Mouse (Mus musculus): ENCODE measurements around the gene Lpp.

Gene Lpp

DNA sequence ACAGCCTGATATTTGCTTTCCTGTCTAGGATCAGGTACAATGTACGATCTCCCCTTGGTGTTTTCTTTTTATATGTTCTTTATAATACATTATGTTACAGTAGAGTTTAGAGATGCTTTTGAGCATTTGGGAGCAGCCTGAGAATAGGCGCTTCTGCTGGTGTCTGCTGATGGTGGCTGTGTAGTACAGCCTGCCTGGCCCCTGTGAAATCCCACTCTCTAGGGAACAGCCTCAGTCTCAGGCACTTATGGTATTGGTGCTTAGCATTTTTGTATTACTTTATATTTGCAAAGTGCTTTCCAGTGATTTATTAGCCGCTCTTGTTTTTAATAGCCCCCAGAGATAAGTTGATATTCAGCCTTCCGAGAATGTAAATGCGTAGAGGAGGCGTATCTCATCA is 107.9 kb downstream of the Lpp start:
- no peak for DNase-seq (ENCODE audit: low spot score in 2 of 2)

DNA sequence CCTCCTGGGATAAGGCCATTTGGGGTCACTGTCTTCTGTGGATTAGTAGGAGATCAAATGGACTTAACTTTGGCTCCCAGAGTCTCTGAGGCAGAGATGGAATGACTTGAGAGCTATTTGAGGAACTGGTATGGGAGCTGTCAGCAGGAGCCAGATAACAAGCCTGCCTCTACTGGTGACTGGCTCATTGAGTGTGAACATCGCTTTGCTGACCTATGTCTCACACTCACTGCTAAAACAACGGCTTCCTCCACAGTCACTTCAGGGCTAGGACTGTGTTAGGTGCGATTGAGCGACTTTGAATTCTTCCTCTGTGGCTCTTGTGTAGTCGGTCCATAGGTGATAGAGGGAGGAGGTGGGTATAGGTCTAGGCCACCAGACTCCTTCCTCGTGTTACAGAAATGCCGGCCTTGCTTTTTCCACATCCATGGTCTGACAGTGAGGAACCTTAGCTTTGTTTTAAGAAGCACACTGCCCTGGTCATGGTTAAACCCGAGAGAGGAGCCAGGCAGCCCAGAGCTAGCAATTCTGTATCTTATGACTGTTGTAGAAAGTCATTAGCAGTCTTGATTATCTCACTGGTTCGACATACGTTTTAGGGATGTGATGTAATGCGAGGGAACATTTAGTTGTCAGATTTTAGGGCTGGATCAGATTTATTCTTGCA is 108.5 kb downstream of the Lpp start:
- peak in 1 of 2 experiments; percentile 35 for DNase-seq (ENCODE audit: low spot score in 2 of 2)

DNA sequence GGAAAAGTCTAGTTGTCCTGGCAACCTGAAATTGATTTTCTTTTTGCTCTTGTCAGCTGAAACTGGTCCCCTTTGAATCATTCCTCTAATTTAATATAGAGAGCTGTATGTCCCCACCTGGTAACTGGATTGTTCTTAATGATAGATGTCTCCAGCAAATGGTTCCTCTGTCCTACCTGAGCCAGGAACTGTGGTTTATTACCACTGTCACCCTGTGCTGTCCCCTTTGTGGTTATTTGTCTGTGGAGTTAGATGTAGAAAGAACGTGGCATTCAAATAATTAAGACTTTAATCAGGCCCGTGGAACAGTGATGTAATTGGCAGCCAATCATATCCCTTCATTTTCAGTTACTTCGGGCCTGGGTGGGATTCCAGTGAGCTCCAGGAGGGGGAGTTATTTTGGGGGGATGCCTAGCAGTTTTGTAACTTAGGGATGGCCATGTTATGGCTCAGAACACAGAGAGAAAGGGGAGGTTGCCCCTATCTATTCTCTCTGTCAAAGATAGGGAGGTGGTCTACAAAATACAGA is 109.1 kb downstream of the Lpp start:
- no peak for DNase-seq (ENCODE audit: low spot score in 2 of 2)

DNA sequence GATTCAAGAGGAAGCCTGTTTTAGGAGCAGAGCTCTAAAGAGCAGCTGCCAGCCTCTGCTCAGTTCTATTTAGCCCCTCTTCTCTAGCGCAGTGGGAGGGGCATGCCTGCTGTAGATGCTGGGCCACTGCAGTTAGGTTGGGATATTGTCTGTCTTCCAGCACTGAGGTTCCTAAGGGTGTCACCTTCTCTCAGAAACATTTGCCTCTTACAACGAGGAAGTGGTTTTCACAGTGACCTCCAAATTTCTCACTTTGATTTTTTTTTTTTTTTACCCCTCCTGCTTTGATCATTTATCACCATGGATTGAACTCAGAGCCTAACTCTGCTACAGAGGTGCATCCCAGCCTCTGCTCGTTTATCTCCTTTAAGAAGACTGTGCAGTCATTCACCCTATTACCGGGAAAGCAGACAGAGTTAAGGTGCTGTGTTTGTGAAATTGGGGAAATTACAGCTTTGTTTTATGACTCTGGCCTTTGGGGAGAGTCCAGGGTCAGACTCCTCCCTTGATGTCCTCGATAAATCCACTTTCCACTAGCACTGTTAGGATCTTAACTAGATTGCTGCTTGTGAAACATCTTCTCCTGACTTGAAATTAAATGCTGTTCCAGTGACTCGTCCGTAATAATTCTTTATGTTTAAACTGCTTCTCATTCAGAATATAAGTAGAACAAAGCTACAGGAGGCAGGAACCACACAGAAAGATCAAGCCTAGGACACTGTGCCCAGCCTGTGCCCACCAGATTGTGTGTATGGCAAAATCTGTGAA is 111.7 kb downstream of the Lpp start:
- no peak for DNase-seq (ENCODE audit: low spot score in 2 of 2)

DNA sequence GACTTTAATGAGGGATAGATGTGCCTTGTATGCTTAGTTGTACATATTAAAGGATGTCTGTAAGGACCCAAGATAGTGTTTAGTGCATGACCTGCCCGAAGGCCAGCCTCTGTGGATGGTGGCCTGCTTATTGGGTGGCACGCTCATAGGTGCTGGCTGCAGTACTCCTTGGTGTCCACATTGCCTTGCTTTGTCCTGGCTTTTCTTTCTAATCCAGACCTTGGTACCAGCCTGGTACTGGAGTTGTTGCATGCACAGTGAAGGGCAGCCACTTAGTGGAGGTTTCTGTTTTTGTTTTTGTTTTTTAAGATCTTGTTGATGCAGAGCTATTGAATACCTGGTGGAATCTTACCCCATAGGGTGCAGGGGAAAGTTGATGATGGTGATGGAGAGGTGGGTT is 112.9 kb downstream of the Lpp start:
- no peak for DNase-seq (ENCODE audit: low spot score in 2 of 2)

DNA sequence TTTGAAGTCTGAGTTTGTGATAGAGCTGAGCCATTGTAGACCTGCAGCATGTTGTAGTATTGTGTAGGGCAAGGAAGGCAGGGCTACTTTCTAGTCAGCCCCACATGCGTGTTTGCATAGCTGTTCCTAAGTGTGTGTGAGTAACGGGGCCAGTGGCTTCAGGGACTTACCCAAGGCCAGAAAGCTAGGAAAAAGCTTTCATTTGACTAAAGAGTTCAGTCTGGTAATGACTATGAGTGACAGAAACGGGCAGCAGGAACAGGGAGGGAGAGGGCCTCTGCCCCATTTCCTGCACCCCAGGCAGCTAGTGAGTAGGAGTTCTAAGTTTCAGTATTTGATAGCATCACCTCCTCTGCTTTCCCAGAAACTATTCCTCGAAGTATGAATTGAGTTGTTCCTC is 113.4 kb downstream of the Lpp start:
- no peak for DNase-seq (ENCODE audit: low spot score in 2 of 2)

DNA sequence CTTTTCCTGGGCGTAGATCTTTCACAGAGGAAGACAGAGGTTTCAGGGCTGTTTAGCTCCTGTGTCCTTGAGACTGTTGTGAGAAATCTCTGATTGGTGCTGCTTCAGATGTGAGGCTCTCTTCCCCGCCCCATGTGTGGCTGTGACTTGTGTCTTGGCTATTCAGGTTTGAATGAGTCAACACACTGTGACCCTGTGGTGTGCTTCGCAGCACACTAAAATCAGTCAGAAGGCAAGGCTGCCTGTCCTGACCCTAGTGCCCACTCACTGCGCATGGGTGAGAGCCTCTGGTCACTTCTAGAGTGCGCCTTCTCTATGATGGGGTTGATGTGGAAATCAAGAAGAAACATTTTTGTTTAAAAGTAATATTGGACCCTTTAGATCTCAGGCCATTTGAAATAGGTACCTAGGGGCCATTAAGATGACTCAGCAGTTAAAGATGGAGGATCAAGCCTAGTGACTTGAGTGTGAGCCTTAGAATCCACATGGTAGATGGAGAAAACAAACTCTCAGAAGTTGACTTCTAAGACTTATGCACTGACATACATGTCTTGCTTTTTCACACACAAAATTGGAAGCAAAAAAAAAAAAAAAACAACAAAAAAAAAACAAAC is 114.7 kb downstream of the Lpp start:
- DNase-seq (ENCODE audit: low spot score in 2 of 2): no peak

DNA sequence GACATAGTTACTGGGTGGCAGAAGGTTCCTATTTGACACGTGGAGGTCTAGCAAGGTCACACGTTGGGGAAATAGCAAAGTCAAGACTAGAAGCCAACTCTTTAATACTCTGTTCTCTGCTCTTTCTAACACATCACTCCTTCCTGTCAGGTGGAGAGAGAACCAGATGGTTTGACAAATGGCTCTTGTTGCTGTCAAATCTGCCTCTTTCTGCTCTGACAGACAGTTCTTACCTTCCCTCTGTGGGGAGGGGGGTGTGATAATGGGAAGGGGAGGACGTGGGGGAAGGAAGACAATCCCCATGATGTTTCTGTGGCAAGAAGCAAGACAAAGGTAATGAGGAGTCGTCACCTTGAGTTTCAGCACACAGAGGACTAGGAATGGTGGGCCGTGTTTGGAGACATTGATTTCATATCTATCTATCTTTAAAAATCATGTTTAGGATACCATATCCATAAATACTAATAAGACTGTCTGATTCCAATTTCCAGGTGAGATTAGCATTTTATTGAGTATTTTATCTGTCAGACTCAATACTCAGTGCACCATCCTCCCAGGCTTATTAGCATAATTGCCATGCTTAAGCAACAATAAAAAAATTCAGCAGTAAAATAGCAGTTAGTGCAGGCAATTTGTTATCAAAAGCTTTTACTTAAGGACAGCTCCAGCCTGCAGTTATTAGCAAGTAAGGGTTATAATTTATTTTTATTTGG is 115.9 kb downstream of the Lpp start:
- DNase-seq (ENCODE audit: low spot score in 2 of 2): no peak

DNA sequence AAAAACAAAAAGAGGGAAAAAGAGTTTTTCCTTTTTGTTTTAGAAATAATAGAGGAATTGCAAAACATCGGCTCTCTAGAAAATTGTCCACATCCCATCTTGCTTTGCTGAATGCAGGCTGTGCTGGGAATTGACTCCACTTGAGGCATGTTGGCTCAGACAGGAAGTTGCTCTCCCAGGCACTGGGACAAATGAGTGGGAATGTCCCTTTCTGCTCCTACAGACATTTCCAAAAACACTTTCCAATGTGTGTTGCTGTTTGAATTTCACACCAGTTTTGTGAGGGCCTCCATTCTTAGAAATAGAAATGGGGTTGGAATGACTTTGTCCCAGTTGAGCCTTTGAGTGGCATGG is 116.5 kb downstream of the Lpp start:
- peak in 1 of 2 experiments; percentile 22 for DNase-seq (ENCODE audit: low spot score in 2 of 2)

DNA sequence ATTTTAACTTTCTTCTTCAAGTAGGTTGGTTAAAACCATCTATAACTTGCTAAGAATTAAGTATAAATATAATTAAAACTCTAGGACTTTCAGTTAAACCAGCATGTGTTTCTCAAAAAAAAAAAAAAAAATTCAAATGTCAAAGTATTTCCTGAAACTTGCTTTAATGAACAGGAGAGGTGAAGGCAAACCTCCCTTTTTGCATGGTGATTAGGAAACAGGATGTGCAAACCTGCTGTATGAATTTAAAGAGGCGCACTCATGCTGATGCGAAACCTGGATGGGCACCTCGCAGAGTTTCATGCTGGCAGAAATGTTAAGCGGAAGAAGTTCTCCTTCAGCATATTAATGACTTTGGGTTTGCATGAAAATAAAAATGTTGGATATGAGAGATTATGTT is 119.9 kb downstream of the Lpp start:
- no peak for DNase-seq (ENCODE audit: low spot score in 2 of 2)

DNA sequence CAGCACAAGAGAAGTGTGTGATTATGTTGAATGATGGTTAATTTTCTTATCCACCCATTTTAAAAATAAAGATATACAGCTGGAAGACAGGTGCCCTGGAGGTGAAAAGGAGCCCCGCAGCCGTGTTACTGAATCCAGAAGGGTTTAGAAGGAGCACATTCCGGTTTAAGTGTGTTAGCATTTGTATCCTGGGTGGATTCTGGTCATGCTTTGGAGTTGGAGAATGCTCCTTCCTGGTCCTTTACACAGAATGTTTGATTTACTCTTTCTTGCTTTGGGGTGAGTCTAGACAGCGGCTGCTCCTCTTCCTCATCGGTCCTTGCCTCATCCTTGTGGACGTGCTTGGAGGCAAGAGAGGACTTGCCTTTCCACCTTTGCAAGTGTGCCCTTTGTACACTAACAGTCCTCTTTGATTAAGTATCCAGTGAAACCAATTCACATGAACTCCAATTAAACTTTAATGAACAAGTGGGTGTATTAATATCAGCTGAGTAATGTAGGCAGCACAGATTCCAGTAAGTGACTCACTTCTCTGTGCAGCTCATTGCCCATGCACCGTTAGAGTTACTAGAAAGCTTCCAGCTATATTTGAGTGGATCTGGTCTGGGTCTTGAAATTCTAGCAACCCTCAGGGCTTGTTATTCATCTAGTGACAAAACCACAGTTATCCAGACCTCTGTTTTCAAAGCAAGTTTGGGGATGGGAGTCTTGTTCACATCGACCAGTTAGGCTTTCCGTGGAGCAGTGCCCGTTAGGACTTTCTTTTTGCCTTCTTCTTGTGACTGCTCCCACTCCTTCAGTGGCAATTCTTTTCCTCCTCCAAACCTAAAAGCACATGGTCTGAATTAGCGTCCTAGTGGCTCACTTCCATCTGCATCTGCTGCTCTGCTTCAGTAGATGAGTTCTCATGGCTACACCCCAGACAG is 121.8 kb downstream of the Lpp start:
- DNase-seq (ENCODE audit: low spot score in 2 of 2): no peak

DNA sequence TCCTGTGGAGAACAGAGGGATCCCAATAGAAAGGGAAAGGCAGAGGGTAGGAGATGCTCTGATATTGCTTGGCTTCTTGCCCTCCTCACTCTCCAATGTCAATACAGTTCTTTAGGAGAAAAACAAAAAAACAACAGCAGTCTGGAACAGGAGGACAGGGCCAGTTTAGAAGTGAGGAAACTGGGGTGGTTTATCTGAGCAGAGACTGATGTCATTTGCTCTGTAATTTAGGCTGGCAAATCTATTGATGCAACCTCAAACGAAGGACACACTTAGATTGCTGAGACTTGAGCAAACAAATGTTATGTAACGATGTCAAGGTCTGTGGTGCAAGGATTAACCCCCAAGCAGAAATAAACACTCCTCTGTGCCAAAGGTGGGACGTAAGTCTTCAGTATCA is 123.7 kb downstream of the Lpp start:
- DNase-seq (ENCODE audit: low spot score in 2 of 2): no peak

DNA sequence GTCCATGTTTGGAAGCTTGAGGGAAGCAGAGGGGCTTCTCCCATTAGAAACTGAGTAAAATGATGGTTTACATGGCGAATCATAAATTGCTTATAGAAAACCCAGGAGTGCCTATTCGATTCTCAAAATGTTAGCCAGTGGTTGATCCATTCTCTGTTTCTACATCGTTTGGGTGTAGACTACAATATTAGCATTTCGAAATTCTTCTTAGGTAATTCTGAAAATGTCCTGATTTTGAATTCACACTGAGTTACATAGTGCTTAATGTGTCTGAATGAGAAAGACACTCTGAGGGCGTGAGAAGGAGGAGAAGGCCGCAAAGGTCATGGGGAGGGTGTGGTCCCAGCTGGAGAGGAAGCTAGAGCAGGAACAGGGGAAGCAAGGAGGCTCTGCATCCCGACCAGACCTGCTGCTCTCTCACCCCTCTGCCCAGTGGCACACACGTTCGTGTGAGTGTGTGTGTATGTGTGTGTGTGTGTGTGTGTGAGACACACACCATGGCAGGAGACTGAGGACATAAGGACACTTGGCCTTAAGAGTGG is 124.3 kb downstream of the Lpp start:
- peak; percentile 22 to 46 for DNase-seq (ENCODE audit: low spot score in 2 of 2)

DNA sequence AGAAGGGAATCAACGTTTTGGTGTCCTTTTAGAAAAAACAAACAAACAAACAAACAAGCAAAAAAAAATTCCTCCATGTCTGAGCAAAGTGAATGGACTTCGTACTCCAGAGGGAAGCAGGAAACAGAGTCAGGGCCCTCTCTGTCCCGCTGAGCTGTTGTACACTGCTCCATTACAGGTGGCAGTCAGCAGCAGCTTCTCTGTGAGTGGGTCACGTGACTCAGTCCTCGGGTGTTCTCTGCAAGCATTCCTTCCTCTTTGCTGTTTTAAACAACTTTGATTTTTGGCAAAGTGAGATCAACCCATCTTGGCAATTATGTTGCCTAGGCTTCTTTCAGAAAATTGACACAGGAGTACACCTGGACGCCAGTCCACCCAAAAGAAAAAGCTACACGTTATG is 125.5 kb downstream of the Lpp start:
- no peak for DNase-seq (ENCODE audit: low spot score in 2 of 2)

DNA sequence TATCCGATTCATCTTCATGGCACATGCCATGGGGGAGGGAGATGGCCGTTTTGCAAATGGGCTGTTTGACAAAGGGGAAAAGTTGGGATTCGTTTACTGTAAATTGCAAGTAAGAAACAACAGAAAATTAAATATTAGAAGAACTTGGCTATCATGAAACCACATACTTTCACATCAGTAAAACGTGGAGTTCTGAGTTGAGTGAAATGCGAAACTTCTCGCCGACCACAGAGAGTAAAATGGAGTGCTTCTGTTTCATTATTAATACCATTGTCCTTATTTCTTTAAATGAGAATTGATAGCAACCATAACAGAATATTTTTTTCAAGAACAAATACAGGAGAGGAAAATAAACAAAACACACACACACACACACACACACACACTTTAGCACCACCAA is 133.9 kb downstream of the Lpp start:
- DNase-seq (ENCODE audit: low spot score in 2 of 2): no peak

DNA sequence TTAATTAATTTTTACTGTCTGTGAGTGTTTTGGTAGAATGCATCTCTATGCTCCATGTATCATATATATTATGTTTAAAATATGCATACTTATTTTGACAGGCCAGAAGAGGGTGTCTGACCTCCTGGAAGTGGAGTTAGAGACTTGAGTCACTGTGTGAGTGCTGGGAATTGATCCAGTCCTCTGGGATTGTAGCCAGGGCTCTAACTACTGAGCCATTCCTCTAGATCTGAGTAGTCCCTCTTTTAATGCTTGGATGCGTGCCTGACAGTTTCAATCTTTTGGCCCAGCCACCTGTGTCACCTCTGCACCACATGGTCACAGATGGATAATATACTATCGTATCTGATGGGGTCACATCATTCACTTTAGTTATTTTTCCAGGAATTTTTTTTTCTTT is 138.4 kb downstream of the Lpp start:
- DNase-seq (ENCODE audit: low spot score in 2 of 2): no peak

DNA sequence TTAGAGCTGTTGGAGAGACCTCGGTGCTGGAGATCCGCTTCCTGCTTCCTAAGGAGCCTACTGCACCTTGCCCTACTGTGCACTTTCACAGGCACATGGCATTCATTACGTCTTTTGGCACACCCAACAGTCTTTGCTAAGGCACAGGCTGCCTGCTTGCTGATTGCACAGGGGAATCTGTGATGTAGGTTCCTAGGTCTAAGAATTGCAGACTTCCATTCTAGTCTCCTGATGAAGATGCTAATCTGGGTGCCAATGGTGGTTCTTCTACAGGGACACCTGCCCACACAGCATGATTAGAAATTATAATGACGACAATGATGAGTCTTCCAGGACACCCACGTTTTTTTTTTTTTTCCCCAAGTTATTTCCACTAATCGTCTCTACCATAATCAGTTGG is 141.9 kb downstream of the Lpp start:
- no peak for DNase-seq (ENCODE audit: low spot score in 2 of 2)

DNA sequence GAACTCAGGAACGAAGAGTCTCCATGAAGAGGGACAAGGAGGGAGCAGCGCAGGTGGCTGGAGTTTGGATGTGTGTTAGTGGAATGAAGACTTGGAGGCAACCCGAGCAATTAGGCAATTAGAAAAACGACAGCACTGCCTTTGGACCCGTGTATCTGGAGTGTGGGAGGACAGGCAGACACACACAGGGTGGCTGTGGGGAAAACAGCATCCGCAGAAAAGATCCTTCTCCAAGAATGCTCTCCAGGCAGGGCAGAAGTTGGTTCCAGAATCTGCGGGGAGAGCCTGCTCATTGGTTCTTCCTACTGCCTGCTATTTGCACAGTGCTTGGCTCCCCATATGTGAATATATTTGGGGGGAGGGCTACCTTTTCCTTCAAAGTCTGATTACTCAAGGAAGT is 143.0 kb downstream of the Lpp start:
- no peak for DNase-seq (ENCODE audit: low spot score in 2 of 2)

DNA sequence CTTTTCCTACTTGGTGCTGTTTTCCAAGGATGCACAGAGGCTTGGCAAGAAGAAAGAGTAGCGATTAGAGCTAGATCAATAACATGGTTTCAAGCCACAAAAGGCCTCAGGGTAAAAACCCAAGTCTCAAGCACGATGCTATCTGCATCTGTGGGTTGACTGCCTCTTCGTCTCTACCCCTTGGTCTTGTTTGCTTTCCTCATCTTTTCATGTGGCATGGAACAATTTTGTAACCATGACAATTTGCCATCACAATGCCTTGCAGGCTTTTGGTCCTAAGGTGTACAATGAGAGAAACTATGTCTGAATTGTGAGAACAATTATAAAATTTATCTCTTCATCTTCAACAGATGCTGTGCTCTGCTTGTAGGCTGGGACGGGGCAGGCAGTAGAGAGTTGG is 145.7 kb downstream of the Lpp start:
- DNase-seq (ENCODE audit: low spot score in 2 of 2): no peak

DNA sequence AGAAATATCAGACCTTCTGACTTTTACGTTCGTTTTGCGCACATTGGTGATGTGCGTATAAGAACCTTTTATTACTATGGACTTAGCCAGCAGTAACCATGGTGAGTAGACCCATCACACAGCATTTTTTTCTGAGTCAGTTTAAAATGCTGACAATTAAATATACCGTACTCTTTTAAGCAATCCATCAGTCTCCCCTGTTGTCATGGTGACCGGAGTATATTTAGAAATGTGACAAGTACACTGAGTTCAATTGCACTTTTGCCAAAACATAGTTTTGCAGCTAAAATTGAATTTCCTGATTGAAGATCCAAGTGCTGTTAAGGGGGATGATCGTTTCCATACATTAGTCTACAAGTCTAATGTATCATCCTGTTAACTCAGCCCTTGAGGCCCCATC is 149.6 kb downstream of the Lpp start:
- DNase-seq (ENCODE audit: low spot score in 2 of 2): no peak

DNA sequence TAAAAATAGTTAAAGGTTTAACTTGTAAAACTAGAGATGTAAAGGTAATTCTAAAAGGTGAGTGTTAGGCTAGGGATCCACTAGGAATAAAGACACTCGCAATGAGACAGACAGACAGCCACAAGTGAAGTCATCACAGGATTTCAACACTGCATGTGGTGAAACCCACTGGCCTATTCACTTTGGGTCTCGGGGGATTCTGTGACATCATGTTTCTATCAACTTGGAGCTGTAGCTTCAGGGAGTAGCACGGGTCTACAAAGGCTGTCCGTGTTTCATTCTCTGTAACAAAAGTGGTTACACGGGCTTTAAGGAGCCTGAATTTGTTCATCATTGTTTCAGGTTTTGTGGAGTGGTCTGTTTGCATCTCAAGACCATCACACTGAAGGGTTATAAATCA is 152.1 kb downstream of the Lpp start:
- DNase-seq (ENCODE audit: low spot score in 2 of 2): no peak

Measured in heart, adult 9 months (tissue).